8 mouse cellular contexts compared by ENCODE assay signal in genomic region chr4:150347387-150347672, GRCm38 (mm10).
DNase-seq lines count a peak whose midpoint lies in the region; ATAC-seq and TF ChIP-seq lines count a peak whose summit lies in the region.

No protein-coding gene starts in this region.

- H3K9me3 ChIP-seq in heart, embryonic 12.5 days (replicated peaks), result no peaks in the 10 kb centered on the region
- H3K9me3 ChIP-seq in midbrain, embryonic 11.5 days (ENCODE audit: control insufficient read depth, low read length), result no peaks in the 10 kb centered on the region
- no peaks in the 10 kb centered on the region for H3K9me3 ChIP-seq in midbrain, embryonic 16.5 days (replicated peaks; ENCODE audit: control insufficient read depth, low read length, poor library complexity, severe bottlenecking)

- intact Hi-C loops in heart, adult 2 months (cut with DNase I), result loop anchor here (1.0 to 5.0 kb wide), 3 partner anchors 91 to 280 kb away; no protein-coding TSS in a partner anchor

- H3K9ac ChIP-seq in heart, adult 2 months (ENCODE audit: low read depth, low read length), result no peak overlapping the region
- H3K9ac ChIP-seq in heart, embryonic 12.5 days, result no peak overlapping the region
- H3K9ac ChIP-seq in midbrain, embryonic 11.5 days (ENCODE audit: low read length), result no peak overlapping the region
- H3K9ac ChIP-seq in midbrain, embryonic 16.5 days (ENCODE audit: low read depth, low read length), result no peak overlapping the region

- H3K27ac ChIP-seq in heart, adult 2 months, result no peak overlapping the region
- no peak overlapping the region for H3K27ac ChIP-seq in heart, embryonic 12.5 days (ENCODE audit: poor library complexity, severe bottlenecking)
- no peak overlapping the region for H3K27ac ChIP-seq in midbrain, embryonic 11.5 days (ENCODE audit: low read depth, low read length)
- H3K27ac ChIP-seq in midbrain, embryonic 16.5 days (ENCODE audit: low read length), result no peak overlapping the region

- no peaks in the 10 kb centered on the region for H3K27me3 ChIP-seq in heart, adult 2 months (ENCODE audit: control insufficient read depth, insufficient read depth, low read length)
- H3K27me3 ChIP-seq in heart, embryonic 12.5 days (replicated peaks), result no peaks in the 10 kb centered on the region
- no peaks in the 10 kb centered on the region for H3K27me3 ChIP-seq in midbrain, embryonic 11.5 days (ENCODE audit: control insufficient read depth, insufficient read depth, low read length)
- H3K27me3 ChIP-seq in midbrain, embryonic 16.5 days (ENCODE audit: control insufficient read depth, insufficient read depth, low read depth, low read length), result no peaks in the 10 kb centered on the region

- no peak for TF ChIP-seq EP300 in heart, adult 2 months (IDR thresholded peaks at IDR 0.05; ENCODE audit: insufficient read depth, low read depth, low read length)

- H3K4me1 ChIP-seq in heart, adult 2 months (ENCODE audit: control insufficient read depth, insufficient read depth, low read length), result peaks cover 5% of the 10 kb centered on the region; the same call in 1 of the 2 replicates
- H3K4me1 ChIP-seq in heart, embryonic 12.5 days (replicated peaks), result peaks cover 46% of the 10 kb centered on the region
- H3K4me1 ChIP-seq in midbrain, embryonic 11.5 days (ENCODE audit: control insufficient read depth, insufficient read depth, low read length), result peaks cover 23% of the 10 kb centered on the region
- peaks cover 29% of the 10 kb centered on the region for H3K4me1 ChIP-seq in midbrain, embryonic 16.5 days (ENCODE audit: control insufficient read depth, insufficient read depth, low read length)

- ATAC-seq in heart, embryonic 12.5 days (ENCODE audit: insufficient number of reproducible peaks, low FRiP score), result no peak
- ATAC-seq in midbrain, embryonic 11.5 days (ENCODE audit: low FRiP score), result no peak
- ATAC-seq in midbrain, embryonic 16.5 days, result no peak
- ATAC-seq in megakaryocyte progenitor cell, adult 5-6 weeks (replicated peaks; ENCODE audit: poor library complexity), result peak; percentile 72

- WGBS in heart, adult 2 months, result 6% methylated on average over 2 of the region's 2 CpGs
- 19% methylated on average over 2 of the region's 2 CpGs for WGBS in heart, embryonic 12.5 days
- WGBS in midbrain, embryonic 11.5 days, result 28% methylated on average over 2 of the region's 2 CpGs
- 12% methylated on average over 2 of the region's 2 CpGs for WGBS in midbrain, embryonic 16.5 days

- no peak for DNase-seq in heart, adult 2 months
- DNase-seq in midbrain, embryonic 11.5 days (ENCODE audit: low spot score, missing footprints), result peak; percentile 90
- peak; percentile 48 to 59 for DNase-seq in cerebellum, postnatal 14 days
- no peak for DNase-seq in layer of hippocampus, postnatal 25 days (ENCODE audit: extremely low spot score in 1 of 2, low spot score in 1 of 2)
- no peak for DNase-seq in spleen, postnatal 36 days (ENCODE audit: low spot score in 2 of 2)

- TF ChIP-seq CTCF in heart, adult 2 months (IDR thresholded peaks at IDR 0.05), result peak; percentile 91

- no peak overlapping the region for H3K4me3 ChIP-seq in heart, adult 2 months
- no peak overlapping the region for H3K4me3 ChIP-seq in heart, embryonic 12.5 days
- no peak overlapping the region for H3K4me3 ChIP-seq in midbrain, embryonic 11.5 days (ENCODE audit: low read depth, low read length)
- no peak overlapping the region for H3K4me3 ChIP-seq in midbrain, embryonic 16.5 days (ENCODE audit: low read depth, low read length)

- H3K79me2 ChIP-seq in heart, adult 2 months (replicated peaks; ENCODE audit: control insufficient read depth, insufficient read depth, low read length), result 0 out of 2 replicates have a peak, but pooled peaks cover 4% of the 10 kb centered on the region

- no peak overlapping the region for H3K4me2 ChIP-seq in heart, embryonic 12.5 days
- H3K4me2 ChIP-seq in midbrain, embryonic 11.5 days, result no peak overlapping the region
- H3K4me2 ChIP-seq in midbrain, embryonic 16.5 days (ENCODE audit: low read length), result no peak overlapping the region

- TF ChIP-seq POLR2A in heart, adult 2 months (IDR thresholded peaks at IDR 0.05; ENCODE audit: insufficient read depth, low read depth, low read length), result no peak

- H3K36me3 ChIP-seq in heart, adult 2 months (ENCODE audit: control insufficient read depth, insufficient read depth, low read length), result no peaks in the 10 kb centered on the region; the same call in 1 of the 2 replicates
- 0 out of 2 replicates have a peak, but pooled peaks cover 3% of the 10 kb centered on the region for H3K36me3 ChIP-seq in heart, embryonic 12.5 days
- no peaks in the 10 kb centered on the region for H3K36me3 ChIP-seq in midbrain, embryonic 11.5 days (ENCODE audit: control insufficient read depth, insufficient read depth, low read length)
- H3K36me3 ChIP-seq in midbrain, embryonic 16.5 days (ENCODE audit: control insufficient read depth, insufficient read depth, low read length), result no peaks in the 10 kb centered on the region

Comparison
In these comparisons a context has a peak if more than half of its experiments do, and no peak if none do; other contexts are left out.
1. DNase-seq: peak in midbrain, embryonic 11.5 days (single experiment) and cerebellum, postnatal 14 days (2 of 2); none in heart, adult 2 months (0 of 2), layer of hippocampus, postnatal 25 days (0 of 2) and spleen, postnatal 36 days (0 of 2).